Mouse (Mus musculus) liver, adult 10 weeks (tissue): ENCODE data around the gene Crtam. TPM values are rescaled to one million over a fixed set of nuclear protein-coding genes. Genes with fewer than 3 reads are reported as not detected.

Experiments used
- polyA plus RNA-seq: library from polyadenylated mRNA; stranded (reverse); fragments of 350-450 nt; fragmentation: Illumina TruSeq; extraction: RNeasy Lipid Tissue Mini Kit (QIAGEN cat#74804); gene quantifications from one replicate; pipeline ENCODE4 v1.2.3, GENCODE M21; 2014; ENCODE audit warnings: low read depth, low replicate concordance

The Crtam gene
- polyA plus RNA-seq, result not detected

GRCm38 (mm10) chr9:41004415-41004814 is at the start of gene Crtam:
Gene Crtam (minus strand): TSS chr9:41004628.

GRCm38 (mm10) chr9:40963586-40964417 is 40.6 kb downstream of the Crtam start, which contains the start of gene Jhy:
Gene Jhy (minus strand): TSS chr9:40964118.

Other genes with a start within 250 kb of the Crtam start
- 1,210 TPM for gene Hspa8, start 203.6 kb downstream of the Crtam start, polyA plus RNA-seq
- gene Bsx, start 130.5 kb downstream of the Crtam start, polyA plus RNA-seq, result not detected
- not detected for gene Jhy, start 40.5 kb downstream of the Crtam start, polyA plus RNA-seq
- 0.53 TPM for gene Ubash3b, start 157.1 kb upstream of the Crtam start, polyA plus RNA-seq